Mouse (Mus musculus) midbrain, postnatal 0 days (tissue): ENCODE measurements around the gene Rhoa. TPM values are rescaled to one million over a fixed set of nuclear protein-coding genes. Genes with fewer than 3 reads are reported as not detected.
A peak's percentile ranks its signal among the peaks of the same experiment; 100 is the strongest.
"Not testable (repeated sequence)": the region's sequence is repeated elsewhere in the genome, so short reads cannot be mapped to it uniquely, and the experiment has no call there.

Source experiments
- ATAC-seq: fragments of 200-750 bp; cut with Nextera tagmentation; 2 replicates; pipeline ENCODE4 v1.8.0; 2017; ENCODE audit warnings: moderate number of reproducible peaks, mild to moderate bottlenecking, moderate TSS enrichment, moderate library complexity; ENCODE audit not compliant: low FRiP score
- DNase-seq: peaks from one replicate; pipeline ENCODE4 v3.0.0-alpha.2; 2015; ENCODE audit warnings: low spot score
- H3K27ac ChIP-seq: fragments of 300-500 bp; sonication (generic); 2 replicates; pipeline ENCODE4 v1.5.1; 2014; ENCODE audit warnings: low read depth, mild to moderate bottlenecking, low read length, mixed read lengths
- H3K27me3 ChIP-seq: fragments of 300-500 bp; sonication (generic); 2 replicates; pipeline ENCODE4 v1.6.1; 2014; ENCODE audit warnings: low read length, control low read depth, mixed read lengths; ENCODE audit not compliant: insufficient read depth
- H3K36me3 ChIP-seq: fragments of 300-500 bp; sonication (generic); 2 replicates; pipeline ENCODE4 v1.6.1; 2014; ENCODE audit warnings: low read length, control low read depth, mixed read lengths; ENCODE audit not compliant: insufficient read depth
- H3K4me1 ChIP-seq: fragments of 300-500 bp; sonication (generic); 2 replicates; pipeline ENCODE4 v1.6.1; 2014; ENCODE audit warnings: mild to moderate bottlenecking, control low read depth, antibody characterized with exemption, low read length, mixed read lengths; ENCODE audit not compliant: insufficient read depth
- H3K4me2 ChIP-seq: fragments of 300-500 bp; sonication (generic); 2 replicates; pipeline ENCODE4 v1.6.1; 2014; ENCODE audit warnings: low read depth, mild to moderate bottlenecking, low read length, mixed read lengths; ENCODE audit not compliant: poor library complexity, severe bottlenecking
- H3K4me3 ChIP-seq: fragments of 300-500 bp; sonication (generic); 2 replicates; pipeline ENCODE4 v1.5.1; 2014; ENCODE audit warnings: low read depth, mild to moderate bottlenecking, low read length, moderate library complexity
- H3K9ac ChIP-seq: fragments of 300-500 bp; sonication (generic); replicated peaks from 2 replicates; pipeline ENCODE4 v1.6.1; 2014; ENCODE audit warnings: mild to moderate bottlenecking, low read length, moderate library complexity, mixed read lengths; ENCODE audit not compliant: poor library complexity, severe bottlenecking
- H3K9me3 ChIP-seq: fragments of 300-500 bp; sonication (generic); 2 replicates; pipeline ENCODE4 v1.6.1; 2016; ENCODE audit warnings: low read length, control low read depth
- CTCF ChIP-seq: IDR thresholded peaks from 2 replicates; pipeline ENCODE4 v1.5.1; 2016; ENCODE audit warnings: antibody characterized with exemption, mild to moderate bottlenecking
- WGBS: fragments of 180-500 bp; shearing (Covaris S2); extraction: QIAGEN DNeasy Blood & Tissue Kit; methylation state at CpG from one replicate; pipeline ENCODE4 v1.1.7; 2014; 5-methylcytosine and 5-hydroxymethylcytosine counted together
- polyA plus RNA-seq: library from polyadenylated mRNA; unstranded; fragments of >200 nt; fragmentation: Nextera tagmentation; extraction: Ambion mirVana; gene quantifications from 2 replicates; pipeline ENCODE4 v1.2.1, GENCODE M21; 2015
- total RNA-seq: library from RNA; depleted of rRNA; stranded (reverse); fragments of >200 nt; gene quantifications from 2 replicates; pipeline ENCODE4 v1.2.3, GENCODE M21; 2014

Rhoa gene
- total and polyA plus RNA-seq, 2 experiments from 2014 or later = 120 to 252 TPM

DNA sequence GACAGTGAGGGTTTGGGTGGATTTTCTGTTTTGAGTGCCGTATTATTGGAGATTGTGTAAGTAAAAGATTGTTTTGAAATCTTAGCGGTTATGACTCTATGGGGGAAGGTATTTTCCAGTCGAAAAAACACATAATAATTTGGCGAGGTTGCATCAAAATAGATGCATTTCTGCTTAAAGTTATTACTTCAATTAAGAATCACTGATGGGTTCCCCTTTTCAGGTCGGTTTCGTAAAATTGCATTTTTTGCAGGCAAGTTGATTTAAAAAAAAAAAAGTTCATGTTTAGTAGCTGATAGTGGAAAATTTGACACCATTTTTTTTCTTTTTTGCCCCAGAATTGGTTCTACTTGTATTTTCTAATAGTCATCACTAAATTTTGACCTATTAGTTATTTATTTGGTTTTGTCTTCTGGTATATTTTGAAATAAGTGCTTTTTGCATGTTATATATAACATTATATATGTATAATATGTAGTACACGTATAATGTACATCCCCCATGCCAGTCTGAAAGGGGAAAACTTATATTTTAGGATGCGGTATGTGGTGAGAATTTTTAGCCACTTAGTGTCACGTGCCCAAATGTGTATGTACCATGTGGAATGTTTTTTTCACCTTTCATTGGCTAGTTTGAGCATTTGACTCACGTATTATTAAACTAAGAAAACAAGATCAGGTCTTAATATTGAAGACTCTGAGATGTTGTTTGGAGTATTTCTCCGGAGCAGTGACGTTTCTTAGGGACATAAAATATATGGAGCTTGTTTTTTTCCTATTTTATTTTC, 1.3 kb downstream of the Rhoa start:
- WGBS = 19% methylated on average over 12 of the region's 12 CpGs
- DNase-seq (no peak), ATAC-seq (no peak)
- peak overlapping the region; percentile 95 for H3K27ac ChIP-seq
- H3K27me3 ChIP-seq = no peaks in the 10 kb centered on the region
- H3K4me3 ChIP-seq = peak overlapping the region; percentile 95
- peak overlapping the region; percentile 95 for H3K9ac ChIP-seq
- peak overlapping the region; percentile 55 for H3K4me2 ChIP-seq
- no peak for TF ChIP-seq CTCF
- no peaks in the 10 kb centered on the region for H3K9me3 ChIP-seq
- H3K36me3 ChIP-seq = peaks cover 15% of the 10 kb centered on the region
- H3K4me1 ChIP-seq = peaks cover 14% of the 10 kb centered on the region

DNA sequence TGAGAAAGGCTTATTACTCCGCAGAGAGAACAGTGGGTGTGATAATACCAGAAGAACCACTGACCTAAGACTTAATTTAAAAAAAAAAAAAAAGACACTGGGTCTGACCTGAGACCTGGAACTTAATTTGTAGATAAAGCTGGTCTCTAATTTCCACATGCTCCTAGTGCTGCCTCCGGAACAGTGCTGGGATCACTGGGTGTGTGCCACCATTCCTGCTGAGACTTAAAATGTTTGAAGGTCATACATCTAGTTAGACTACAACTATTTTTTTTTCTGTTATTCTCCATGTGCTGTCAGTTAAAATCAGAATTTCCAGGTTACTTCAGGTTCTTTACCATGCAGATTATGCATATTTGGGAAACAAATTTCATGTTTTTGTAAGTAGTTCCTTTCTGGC, 2.2 kb downstream of the Rhoa start:
- H3K27me3 ChIP-seq = no peaks in the 10 kb centered on the region
- H3K4me3 ChIP-seq = peak overlapping the region; percentile 95
- peaks cover 8% of the 10 kb centered on the region for H3K36me3 ChIP-seq
- peaks cover 14% of the 10 kb centered on the region for H3K4me1 ChIP-seq
- DNase-seq (no peak), ATAC-seq (no peak)
- 0 out of 2 replicates have a peak overlapping the region, but pooled peaks have one; percentile 19 for H3K9ac ChIP-seq
- no peak for TF ChIP-seq CTCF
- H3K27ac ChIP-seq = no peak overlapping the region
- H3K9me3 ChIP-seq = no peaks in the 10 kb centered on the region
- 36% methylated on average over 2 of the region's 2 CpGs for WGBS
- H3K4me2 ChIP-seq = peak overlapping the region; percentile 55

DNA sequence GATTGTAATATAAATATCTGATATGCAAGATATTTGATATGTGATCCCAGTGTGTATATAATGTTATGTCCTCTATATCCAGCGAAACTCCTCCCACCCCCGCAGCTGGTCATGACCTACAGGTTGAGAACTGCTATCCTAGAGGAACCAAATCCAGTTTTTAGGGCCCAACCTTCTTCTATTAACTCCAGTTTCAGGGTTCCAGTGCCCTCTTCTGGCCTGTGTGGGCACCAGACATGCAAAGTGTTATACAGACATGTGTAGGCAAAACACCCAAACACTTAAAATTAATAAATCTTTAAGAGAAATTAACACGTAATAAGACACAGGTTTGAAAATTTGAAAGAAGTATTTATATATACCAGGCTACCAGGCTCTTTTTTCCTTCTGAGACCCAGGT, 11.6 kb downstream of the Rhoa start:
- no peaks in the 10 kb centered on the region for H3K36me3 ChIP-seq
- H3K4me2 ChIP-seq = no peak overlapping the region
- no peak overlapping the region for H3K27ac ChIP-seq
- 96% methylated on average over 3 of the region's 3 CpGs for WGBS
- H3K9ac ChIP-seq = no peak overlapping the region
- H3K4me1 ChIP-seq = no peaks in the 10 kb centered on the region
- no peak overlapping the region for H3K4me3 ChIP-seq
- H3K9me3 ChIP-seq = no peaks in the 10 kb centered on the region
- ATAC-seq (no peak), DNase-seq (no peak)
- H3K27me3 ChIP-seq = no peaks in the 10 kb centered on the region
- peak; percentile 44 for TF ChIP-seq CTCF

GRCm38 (mm10) chr9:108318462-108318861, 12.5 kb downstream of the Rhoa start:
- ATAC-seq = no peak
- Histone ChIP-seq H3K4me2 (no peak overlapping the region), H3K27me3 (no peaks in the 10 kb centered on the region), H3K9ac (no peak overlapping the region), H3K9me3 (no peaks in the 10 kb centered on the region), H3K4me3 (no peak overlapping the region), H3K27ac (no peak overlapping the region), H3K36me3 (no peaks in the 10 kb centered on the region), H3K4me1 (no peaks in the 10 kb centered on the region)
- no peak for TF ChIP-seq CTCF
- DNase-seq = no peak
- 75% methylated on average over 2 of the region's 2 CpGs for WGBS

DNA sequence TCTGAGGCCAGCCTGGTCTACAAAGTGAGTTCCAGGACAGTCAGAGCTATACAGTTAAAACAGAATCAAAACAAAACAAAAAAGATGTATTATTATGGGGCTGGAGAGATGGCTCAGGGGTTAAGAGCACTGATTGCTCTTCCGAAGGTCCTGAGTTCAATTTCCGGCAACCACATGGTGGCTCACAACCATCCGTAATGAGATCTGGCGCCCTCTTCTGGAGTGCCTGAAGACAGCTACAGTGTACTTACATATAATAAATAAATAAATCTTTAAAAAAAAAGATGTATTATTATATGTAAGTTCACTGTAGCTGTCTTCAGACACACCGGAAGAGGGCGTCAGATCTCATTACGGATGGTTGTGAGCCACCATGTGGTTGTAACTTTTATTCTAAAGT, 16.1 kb downstream of the Rhoa start:
- H3K9me3 ChIP-seq, H3K27me3 ChIP-seq, DNase-seq, H3K4me3 ChIP-seq, H3K27ac ChIP-seq, ATAC-seq, H3K36me3 ChIP-seq, H3K4me2 ChIP-seq, H3K9ac ChIP-seq, H3K4me1 ChIP-seq: not testable (repeated sequence)
- WGBS = 95% methylated on average over 7 of the region's 7 CpGs

GRCm38 (mm10) chr9:108324784-108325183, 18.9 kb downstream of the Rhoa start:
- Histone ChIP-seq H3K27me3 (no peaks in the 10 kb centered on the region), H3K4me2 (no peak overlapping the region), H3K9ac (no peak overlapping the region), H3K36me3 (peaks cover 11% of the 10 kb centered on the region; the same call in 1 of the 2 replicates), H3K27ac (no peak overlapping the region), H3K9me3 (no peaks in the 10 kb centered on the region), H3K4me3 (no peak overlapping the region), H3K4me1 (no peaks in the 10 kb centered on the region)
- no peak for TF ChIP-seq CTCF
- 92% methylated on average over 1 of the region's 1 CpGs for WGBS
- ATAC-seq (no peak), DNase-seq (no peak)
